In genomic region chr8:83574631-83575315, GRCm38 (mm10) we compare ENCODE assay signal across 10 mouse cellular contexts. TPM values are rescaled to one million over a fixed set of nuclear protein-coding genes. Genes with fewer than 3 reads are reported as not detected.
DNase-seq lines count a peak whose midpoint lies in the region; ATAC-seq and TF ChIP-seq lines count a peak whose summit lies in the region.
"Had no signal": no experiment of that assay in that cellular context is flagged by ENCODE, and none has a peak within 500 bp of the region (broad histone marks: within the 10 kb centered on the region; RNA-seq: fewer than 3 reads in every experiment).

No protein-coding gene starts in this region.

- peaks cover 54% of the 10 kb centered on the region for H3K4me1 ChIP-seq in heart, postnatal 0 days (ENCODE audit: control insufficient read depth, insufficient read depth)
- peaks cover 49% of the 10 kb centered on the region for H3K4me1 ChIP-seq in midbrain, embryonic 10.5 days

- intact Hi-C loops in left cerebral cortex, adult 2 months (cut with DNase I): no loop called here

- TF ChIP-seq EP300 in heart, postnatal 0 days (IDR thresholded peaks at IDR 0.05; ENCODE audit: low read depth): no peak

- H3K27ac ChIP-seq in left cerebral cortex, adult 2 months: peak overlapping the region; percentile 20; the same call in 1 of the 2 replicates
- peak overlapping the region; percentile 99 for H3K27ac ChIP-seq in heart, postnatal 0 days (ENCODE audit: low read depth)
- no peak overlapping the region for H3K27ac ChIP-seq in midbrain, embryonic 10.5 days (replicated peaks)

- H3K27me3 ChIP-seq in heart, postnatal 0 days (ENCODE audit: control insufficient read depth, insufficient read depth, low read length): no peaks in the 10 kb centered on the region
- H3K27me3 ChIP-seq in midbrain, embryonic 10.5 days (ENCODE audit: low read depth, poor library complexity, severe bottlenecking): no peaks in the 10 kb centered on the region

- DNase-seq in adrenal gland, postnatal 10 days: peak; percentile 19
- no peak for DNase-seq in adrenal gland, postnatal 14 days
- peak; percentile 10 to 12 for DNase-seq in left cerebral cortex, adult 2 months (ENCODE audit: extremely low spot score in 1 of 2, low spot score in 2 of 2)
- DNase-seq in left cerebral cortex, adult 8-10 months (ENCODE audit: low spot score in 2 of 2): no peak
- peak; percentile 38 for DNase-seq in cerebellum, adult 9-11 months
- no peak for DNase-seq in heart, postnatal 0 days (ENCODE audit: low spot score)
- DNase-seq in retina, postnatal 1 day: no peak
- DNase-seq in midbrain, embryonic 10.5 days (ENCODE audit: low spot score): no peak
- DNase-seq: right cerebral cortex, postnatal 4 days had no signal

- no peak for ATAC-seq in heart, postnatal 0 days (ENCODE audit: insufficient read depth, low read depth)

- peaks cover 34% of the 10 kb centered on the region for H3K36me3 ChIP-seq in heart, postnatal 0 days (replicated peaks; ENCODE audit: control insufficient read depth, insufficient read depth, low read length)
- H3K36me3 ChIP-seq in midbrain, embryonic 10.5 days: peaks cover 76% of the 10 kb centered on the region

- H3K9me3 ChIP-seq in heart, postnatal 0 days (replicated peaks; ENCODE audit: control insufficient read depth, low read length): no peaks in the 10 kb centered on the region
- H3K9me3 ChIP-seq in midbrain, embryonic 10.5 days (replicated peaks): no peaks in the 10 kb centered on the region

- TF ChIP-seq CTCF in left cerebral cortex, adult 2 months (IDR thresholded peaks at IDR 0.05): no peak
- no peak for TF ChIP-seq CTCF in heart, postnatal 0 days (IDR thresholded peaks at IDR 0.05; ENCODE audit: low read depth)

- H3K4me2 ChIP-seq in heart, postnatal 0 days (ENCODE audit: low read depth, low read length): no peak overlapping the region
- H3K4me2 ChIP-seq: midbrain, embryonic 11.5 days had no signal

- 58% methylated on average over 15 of the region's 15 CpGs for WGBS in heart, postnatal 0 days
- 87% methylated on average over 15 of the region's 15 CpGs for WGBS in midbrain, embryonic 10.5 days

- no peak overlapping the region for H3K4me3 ChIP-seq in left cerebral cortex, adult 2 months
- H3K4me3 ChIP-seq in heart, postnatal 0 days (ENCODE audit: low read depth, low read length): no peak overlapping the region
- no peak overlapping the region for H3K4me3 ChIP-seq in midbrain, embryonic 10.5 days

- H3K9ac ChIP-seq in heart, postnatal 0 days (replicated peaks; ENCODE audit: low read depth, low read length): peak overlapping the region; percentile 37

RNA-seq across cellular contexts. Expression of gene Ndufb7, which starts 8.3 kb away (rescaled TPM):
- total RNA-seq in adrenal gland, postnatal 10 days (2021): 100 to 1,000 TPM; 340 to 396 TPM
- total RNA-seq in adrenal gland, postnatal 14 days (2021): 328 TPM in 2 replicates
- total RNA-seq in left cerebral cortex, adult 2 months (2021): 100 to 1,000 TPM; 144 to 147 TPM
- total RNA-seq in left cerebral cortex, adult 8-10 months (2022): 100 to 1,000 TPM; 115 to 152 (median 134) TPM
- total RNA-seq in heart, postnatal 0 days (2014; rRNA removed; ENCODE audit: low replicate concordance): 431 and 682 TPM in 2 replicates
- 1,145 and 1,161 TPM in 2 replicates for polyA plus RNA-seq in heart, postnatal 0 days (2015; fragmentation: Nextera tagmentation; extraction: Ambion mirVana)
- 354 and 369 TPM in 2 replicates for polyA plus RNA-seq in midbrain, embryonic 10.5 days (2016; fragmentation: Nextera tagmentation; extraction: Ambion mirVana)

RNA-seq across cellular contexts. Expression of gene Tecr, which starts 33.0 kb away (rescaled TPM):
- 100 to 1,000 TPM; 305 to 336 TPM for total RNA-seq in adrenal gland, postnatal 10 days (2021)
- 340 and 372 TPM in 2 replicates for total RNA-seq in adrenal gland, postnatal 14 days (2021)
- total RNA-seq in left cerebral cortex, adult 2 months (2021): 100 to 1,000 TPM; 572 to 605 TPM
- total RNA-seq in left cerebral cortex, adult 8-10 months (2022): 100 to 1,000 TPM; 638 to 678 (median 672) TPM
- 253 and 327 TPM in 2 replicates for total RNA-seq in heart, postnatal 0 days (2014; rRNA removed; ENCODE audit: low replicate concordance)
- 380 and 391 TPM in 2 replicates for polyA plus RNA-seq in heart, postnatal 0 days (2015; fragmentation: Nextera tagmentation; extraction: Ambion mirVana)
- 740 and 757 TPM in 2 replicates for polyA plus RNA-seq in midbrain, embryonic 10.5 days (2016; fragmentation: Nextera tagmentation; extraction: Ambion mirVana)

RNA-seq across cellular contexts. Expression of gene Dnajb1, which starts 33.2 kb away (rescaled TPM):
- total RNA-seq in adrenal gland, postnatal 10 days (2021): 10 to 100 TPM; 24.7 to 28.8 TPM
- total RNA-seq in adrenal gland, postnatal 14 days (2021): 28.5 and 38.3 TPM in 2 replicates
- 10 to 100 TPM; 50.1 to 71.0 TPM for total RNA-seq in left cerebral cortex, adult 2 months (2021)
- 10 to 100 TPM; 44.9 to 46.9 (median 45.6) TPM for total RNA-seq in left cerebral cortex, adult 8-10 months (2022)
- total RNA-seq in heart, postnatal 0 days (2014; rRNA removed; ENCODE audit: low replicate concordance): 17.6 and 21.3 TPM in 2 replicates
- polyA plus RNA-seq in heart, postnatal 0 days (2015; fragmentation: Nextera tagmentation; extraction: Ambion mirVana): 23.3 and 26.7 TPM in 2 replicates
- 73.3 and 85.7 TPM in 2 replicates for polyA plus RNA-seq in midbrain, embryonic 10.5 days (2016; fragmentation: Nextera tagmentation; extraction: Ambion mirVana)

RNA-seq across cellular contexts. Expression of gene Olfr370, which starts 39.2 kb away (rescaled TPM):
- total RNA-seq in adrenal gland, postnatal 10 days (2021): not detected
- total RNA-seq in adrenal gland, postnatal 14 days (2021): not detected in 2 replicates
- not detected for total RNA-seq in left cerebral cortex, adult 2 months (2021)
- total RNA-seq in left cerebral cortex, adult 8-10 months (2022): not detected
- not detected in 2 replicates for total RNA-seq in heart, postnatal 0 days (2014; rRNA removed; ENCODE audit: low replicate concordance)
- not detected in 2 replicates for polyA plus RNA-seq in heart, postnatal 0 days (2015; fragmentation: Nextera tagmentation; extraction: Ambion mirVana)
- polyA plus RNA-seq in midbrain, embryonic 10.5 days (2016; fragmentation: Nextera tagmentation; extraction: Ambion mirVana): not detected in 2 replicates
- polyA plus RNA-seq: midbrain, embryonic 11.5 days had no signal

Comparison
In these comparisons a context has a peak if more than half of its experiments do, and no peak if none do; other contexts are left out.
1. DNase-seq: peak in adrenal gland, postnatal 10 days (single experiment), left cerebral cortex, adult 2 months (2 of 2) and cerebellum, adult 9-11 months (single experiment); none in adrenal gland, postnatal 14 days (single experiment), left cerebral cortex, adult 8-10 months (0 of 2), heart, postnatal 0 days (single experiment), retina, postnatal 1 day (single experiment) and midbrain, embryonic 10.5 days (single experiment).